Mouse (Mus musculus): ENCODE measurements around the gene Hnrnph3. TPM values are rescaled to one million over a fixed set of nuclear protein-coding genes. Genes with fewer than 3 reads are reported as not detected.
"Not testable (repeated sequence)": the region's sequence is repeated elsewhere in the genome, so short reads cannot be mapped to it uniquely, and the experiment has no call there.

Gene Hnrnph3
- 10 to 100 TPM; 36.0 to 36.6 TPM for total RNA-seq (2021)
- long read RNA-seq, experiment 1, transcript Hnrnph3-201 (10 exons, 2,213 nt) = major isoform, 11 of 27 reads
- long read RNA-seq, experiment 1, partial matches to known transcripts = 0 of 27 reads
- long read RNA-seq, experiment 1, other reads (novel, unspliced or antisense) = 13 of 27 reads
- long read RNA-seq, experiment 2, transcript Hnrnph3-201 (10 exons, 2,213 nt) = major isoform, 13 of 34 reads
- long read RNA-seq, experiment 2, transcript Hnrnph3-202 (10 exons, 2,168 nt) = minor isoform, 5 of 34 reads
- long read RNA-seq, experiment 2, partial matches to known transcripts = 2 of 34 reads
- long read RNA-seq, experiment 2, other reads (novel, unspliced or antisense) = 11 of 34 reads

DNA sequence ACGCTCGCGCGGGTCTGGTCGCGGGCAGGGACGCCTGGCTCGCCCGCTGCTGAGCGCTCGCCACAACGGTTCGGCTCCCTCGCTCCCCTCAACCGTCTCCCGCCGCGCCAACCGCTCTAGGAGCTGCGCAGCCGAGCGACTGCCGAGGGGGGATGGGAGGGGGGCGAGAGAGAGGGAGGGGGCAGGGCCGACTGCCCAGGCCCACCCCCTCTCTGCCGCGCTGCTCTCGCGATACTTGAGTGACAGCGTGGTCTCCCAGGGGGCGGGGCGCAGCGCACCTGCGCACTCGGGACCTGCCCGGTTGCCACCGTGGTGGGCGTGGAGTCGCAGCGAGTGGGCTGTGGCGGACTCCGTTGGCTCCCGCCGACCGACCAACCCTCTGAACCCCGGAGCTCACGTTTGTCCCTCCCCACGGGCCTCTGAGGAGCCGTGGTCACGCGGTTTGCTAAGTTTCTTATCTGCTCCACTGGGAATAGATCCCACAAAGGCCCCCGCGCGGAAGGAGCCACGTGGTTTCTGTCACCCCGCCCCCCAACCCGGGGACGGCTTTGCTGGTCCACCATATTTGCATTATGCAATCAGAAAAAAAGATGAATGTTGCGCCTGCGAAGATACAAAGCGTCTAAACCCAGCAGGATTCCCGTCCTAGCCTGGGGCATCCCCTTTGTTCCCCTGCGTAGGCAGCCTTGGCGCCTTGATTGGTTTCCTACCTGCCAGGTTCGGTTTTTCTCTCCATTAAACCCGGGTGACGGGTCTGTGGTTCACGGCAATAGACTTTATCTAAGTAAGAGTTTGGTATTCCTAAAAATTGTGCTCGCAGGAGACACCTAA, at the start of gene Hnrnph3, which contains the start of gene Pbld2:
Hnrnph3 (minus strand) TSS at position 469 of the 831 bp plus-strand sequence.
Pbld2 (plus strand) TSS at position 567 of the 831 bp plus-strand sequence.
- intact Hi-C loops (cut with DNase I) = loop anchor here (2.0 to 10.0 kb wide), 2 partner anchors 43 to 91 kb away; no protein-coding TSS in a partner anchor
- peak; percentile 98 to 99 for DNase-seq (ENCODE audit: low spot score in 2 of 2)

DNA sequence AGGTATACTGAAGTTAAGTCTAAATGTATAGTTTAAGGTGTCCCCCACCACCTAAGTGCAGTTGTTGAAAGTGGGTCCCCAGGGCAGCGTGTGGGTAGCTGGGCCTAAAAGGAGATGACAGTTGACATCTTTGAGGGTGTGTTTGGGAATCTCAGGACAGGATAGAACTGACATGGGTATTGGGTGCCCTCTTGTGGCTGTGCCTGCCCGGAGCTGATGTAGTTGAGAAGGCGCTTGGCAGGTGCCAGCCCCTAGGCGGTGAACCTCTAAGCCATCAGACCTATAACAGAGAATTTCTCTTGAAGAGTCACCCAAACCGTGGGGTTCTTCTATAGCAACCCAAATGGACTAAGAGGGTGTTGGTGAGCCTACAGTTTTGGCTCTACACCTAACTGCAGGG, 42.0 kb upstream of the Hnrnph3 start:
- peak; percentile 81 to 85 for DNase-seq (ENCODE audit: low spot score in 2 of 2)
- intact Hi-C loops (cut with DNase I) = loop anchor here (2.0 to 10.0 kb wide), 2 partner anchors 41 to 81 kb away; partner anchors contain the start of genes Hnrnph3, Pbld2 and Rufy2

DNA sequence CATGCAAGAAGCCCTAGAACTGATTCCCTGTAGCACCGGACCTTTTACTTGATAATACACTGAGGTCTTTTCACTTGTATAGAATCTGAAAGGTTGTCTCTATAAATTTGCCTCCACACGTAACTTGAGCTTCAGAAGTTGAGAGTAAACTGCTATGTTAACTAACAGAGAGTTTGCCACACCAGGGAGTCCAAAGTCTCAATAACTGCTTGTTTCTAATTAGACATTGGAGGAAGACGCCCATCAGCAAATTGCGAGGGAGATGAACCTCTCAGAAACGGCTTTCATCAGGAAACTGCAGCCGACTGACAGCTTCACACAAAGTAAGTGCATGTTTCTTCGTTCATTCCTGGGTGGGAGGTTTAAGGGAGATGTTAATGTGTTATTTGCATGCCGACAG, 41.5 kb upstream of the Hnrnph3 start:
- intact Hi-C loops (cut with DNase I) = loop anchor here (10.0 kb wide), 1 partner anchor 81 kb away; the partner anchor contains the start of gene Rufy2
- no peak for DNase-seq (ENCODE audit: low spot score in 2 of 2)

DNA sequence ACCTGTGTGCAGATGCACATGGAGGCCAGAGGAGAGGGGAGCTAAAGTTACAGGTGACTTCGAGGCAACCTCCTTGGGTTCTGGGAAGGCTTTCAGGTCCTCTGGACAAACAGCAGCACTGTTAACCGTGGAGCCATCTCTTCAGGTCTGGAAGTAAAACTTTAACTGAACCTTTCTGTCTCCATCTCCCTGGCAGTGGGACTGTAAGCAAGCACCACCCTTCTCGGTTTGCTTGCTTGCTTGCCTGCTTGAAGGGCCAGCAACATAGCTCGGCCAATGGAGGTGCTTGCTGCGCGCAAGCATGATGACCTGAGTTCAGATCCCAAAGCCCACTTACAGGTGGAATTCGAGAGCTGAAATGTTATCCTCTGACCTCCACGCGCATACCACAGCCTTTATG, 40.5 kb upstream of the Hnrnph3 start:
- intact Hi-C loops (cut with DNase I) = loop anchor here (10.0 kb wide), 1 partner anchor 80 kb away; the partner anchor contains the start of gene Rufy2
- no peak for DNase-seq (ENCODE audit: low spot score in 2 of 2)

DNA sequence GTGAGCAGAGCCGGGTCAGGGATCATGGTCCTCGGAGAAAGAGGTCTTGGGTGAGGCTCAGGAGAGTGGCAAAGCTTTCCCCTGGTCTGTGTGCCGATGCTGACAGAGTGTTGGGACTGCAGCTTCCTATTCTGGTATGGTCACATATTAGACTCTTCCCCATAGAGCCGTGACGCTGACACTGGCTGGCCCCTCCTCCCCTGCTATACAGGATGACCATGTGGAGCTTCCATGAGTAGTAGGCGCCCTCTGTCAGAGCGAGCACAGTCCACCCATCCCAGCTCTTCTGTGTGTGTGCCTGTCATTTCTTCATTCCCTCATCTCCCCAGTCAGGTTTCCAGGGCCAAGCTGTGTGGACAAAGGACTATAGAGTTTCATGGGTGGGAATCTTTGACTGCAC, 39.3 kb upstream of the Hnrnph3 start:
- DNase-seq (ENCODE audit: low spot score in 2 of 2) = no peak
- intact Hi-C loops (cut with DNase I) = loop anchor here (10.0 kb wide), 1 partner anchor 79 kb away; the partner anchor contains the start of gene Rufy2

DNA sequence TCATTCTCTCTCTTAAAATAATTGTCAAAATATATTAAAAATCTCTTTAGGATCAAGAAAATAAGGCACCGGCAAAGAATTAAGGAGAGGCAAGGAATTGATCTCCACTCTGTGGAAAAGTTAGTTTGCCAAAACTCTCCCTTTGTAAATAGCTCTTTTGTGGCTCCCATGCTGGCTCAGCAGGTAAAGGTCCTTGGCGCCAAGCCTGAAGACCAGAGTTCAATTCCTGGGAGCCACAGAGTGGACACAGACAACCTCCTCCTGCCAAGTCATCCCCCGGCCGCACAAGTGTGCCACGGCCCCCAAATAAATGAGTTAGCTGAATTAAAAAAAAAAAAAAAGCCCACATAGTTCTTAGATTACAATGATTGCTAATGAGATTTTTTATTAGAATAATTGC, 38.7 kb upstream of the Hnrnph3 start:
- no peak for DNase-seq (ENCODE audit: low spot score in 2 of 2)
- intact Hi-C loops (cut with DNase I) = loop anchor here (10.0 kb wide), 1 partner anchor 78 kb away; the partner anchor contains the start of gene Rufy2

DNA sequence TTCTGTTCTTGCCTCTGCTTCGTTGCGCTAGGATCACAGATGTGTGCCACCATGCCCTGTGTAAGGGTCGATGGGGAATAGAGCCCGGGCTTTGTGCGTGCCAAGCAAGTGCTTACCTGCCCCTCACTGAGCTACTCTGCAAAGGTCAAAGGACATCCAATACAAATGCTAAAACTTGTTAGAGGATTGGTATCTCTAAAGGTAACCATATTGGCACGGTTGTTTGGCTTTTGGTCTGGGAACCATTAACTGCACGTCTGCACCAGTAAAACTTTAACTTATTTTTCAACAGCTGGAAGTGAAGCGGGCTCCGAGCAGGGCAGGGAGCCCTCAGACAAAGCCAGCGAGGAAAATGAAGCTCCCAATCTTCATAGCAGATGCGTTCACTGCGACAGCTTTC, 37.2 kb upstream of the Hnrnph3 start:
- intact Hi-C loops (cut with DNase I) = loop anchor here (10.0 kb wide), 1 partner anchor 76 kb away; the partner anchor contains the start of gene Rufy2
- DNase-seq (ENCODE audit: low spot score in 2 of 2) = no peak

DNA sequence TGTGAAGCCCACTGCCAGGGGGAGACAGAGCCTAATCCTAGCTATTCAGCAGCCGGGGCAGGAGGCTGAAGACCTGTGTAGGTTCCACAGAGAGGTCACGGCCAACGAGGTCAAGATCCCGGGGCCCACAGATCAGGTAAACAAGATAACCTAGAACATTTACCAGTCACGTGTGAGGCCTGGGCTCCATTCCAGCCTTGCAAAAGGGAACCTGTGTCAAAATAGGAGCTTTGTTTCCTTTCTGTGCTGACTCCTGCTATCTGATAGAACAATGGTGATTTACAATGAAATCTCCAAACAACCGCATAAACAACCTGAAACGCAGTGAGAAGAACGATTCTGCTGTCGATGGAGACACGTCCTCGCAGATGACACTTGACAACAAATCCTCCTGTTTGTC, 36.4 kb upstream of the Hnrnph3 start:
- intact Hi-C loops (cut with DNase I) = loop anchor here (10.0 kb wide), 1 partner anchor 76 kb away; the partner anchor contains the start of gene Rufy2
- no peak for DNase-seq (ENCODE audit: low spot score in 2 of 2)

DNA sequence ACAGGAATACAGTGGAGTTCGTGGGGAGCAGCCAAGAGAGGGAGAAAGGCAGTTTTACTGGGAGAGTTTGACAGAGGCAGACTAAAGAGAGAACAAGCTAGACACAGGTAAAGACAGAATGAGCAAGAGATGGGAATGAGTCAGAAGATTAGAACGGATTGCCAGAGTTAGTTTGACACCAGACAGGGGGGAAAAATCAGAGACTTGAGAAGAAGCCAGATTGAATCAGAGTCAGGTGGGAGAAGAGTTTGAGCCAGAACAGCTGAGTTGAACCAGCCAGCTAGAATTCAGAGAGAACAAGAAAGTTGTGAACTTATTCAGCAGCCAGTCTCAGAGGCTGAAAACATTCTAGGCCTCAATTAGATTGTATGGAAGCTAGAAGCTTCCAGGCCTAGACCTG, 35.8 kb upstream of the Hnrnph3 start, which contains the start of gene Pbld1:
Pbld1 (plus strand) TSS at position 301 of the 400 bp plus-strand sequence.
- intact Hi-C loops (cut with DNase I) = loop anchor here (10.0 kb wide), 1 partner anchor 75 kb away; the partner anchor contains the start of gene Rufy2
- no peak for DNase-seq (ENCODE audit: low spot score in 2 of 2)

DNA sequence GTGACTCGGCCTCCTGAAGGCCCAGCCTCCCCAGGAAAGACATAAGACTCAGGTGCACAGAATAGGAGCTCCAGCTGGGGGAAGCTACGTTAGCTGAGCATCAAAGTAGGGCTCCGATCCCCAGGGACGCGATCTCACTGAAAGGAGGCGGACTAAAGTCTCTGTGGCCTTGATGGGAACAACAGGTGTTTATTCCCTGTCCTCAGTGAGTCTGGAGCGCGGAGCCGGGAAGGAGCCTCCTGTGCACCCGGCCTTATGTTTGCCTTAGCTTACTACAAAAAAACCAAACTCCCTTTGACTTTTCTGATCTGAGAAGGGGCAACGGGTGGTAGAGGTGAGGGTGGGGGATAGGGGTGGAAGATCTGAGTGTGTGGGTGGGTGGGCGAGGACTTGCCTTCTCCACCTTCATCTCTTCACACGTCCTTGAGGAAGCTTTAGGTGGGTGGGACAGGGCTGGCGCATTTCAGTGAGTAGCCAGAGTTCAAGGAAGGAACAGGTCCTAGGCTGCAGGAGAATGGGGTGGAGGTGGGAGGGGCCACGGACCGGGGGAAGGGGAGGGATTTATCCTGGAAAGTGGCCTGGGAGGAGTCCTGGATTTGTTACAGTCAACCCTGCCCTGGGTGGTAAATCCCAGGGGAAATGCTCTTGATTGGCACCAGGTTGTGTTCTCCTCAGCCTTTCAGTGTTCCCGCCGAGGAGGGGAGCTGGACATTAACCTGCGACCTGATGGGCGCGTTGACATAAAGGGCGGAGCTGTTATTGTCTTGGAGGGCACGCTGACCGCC, 33.1 kb upstream of the Hnrnph3 start:
- intact Hi-C loops (cut with DNase I) = no loop called here
- DNase-seq (ENCODE audit: low spot score in 2 of 2) = no peak

DNA sequence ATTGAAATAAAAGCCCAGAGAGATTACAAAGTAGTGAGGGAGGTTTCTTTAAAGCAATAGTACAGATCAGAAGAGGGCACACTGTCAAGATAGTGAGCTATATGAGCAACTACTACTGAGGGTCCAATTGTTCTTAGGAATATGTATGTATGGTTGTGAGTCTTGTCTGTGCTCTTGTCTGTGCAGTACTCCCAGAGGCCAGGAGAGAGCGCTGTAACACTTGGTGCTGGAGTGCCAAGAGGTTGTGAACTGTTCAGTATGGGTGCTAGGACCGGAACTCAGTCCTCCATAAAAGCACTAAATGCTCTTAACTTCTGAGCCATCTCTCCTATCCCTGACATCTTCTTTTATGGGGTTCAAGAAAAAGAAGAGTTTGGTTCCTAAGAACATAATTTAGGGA, 30.6 kb upstream of the Hnrnph3 start:
- intact Hi-C loops (cut with DNase I) = no loop called here

DNA sequence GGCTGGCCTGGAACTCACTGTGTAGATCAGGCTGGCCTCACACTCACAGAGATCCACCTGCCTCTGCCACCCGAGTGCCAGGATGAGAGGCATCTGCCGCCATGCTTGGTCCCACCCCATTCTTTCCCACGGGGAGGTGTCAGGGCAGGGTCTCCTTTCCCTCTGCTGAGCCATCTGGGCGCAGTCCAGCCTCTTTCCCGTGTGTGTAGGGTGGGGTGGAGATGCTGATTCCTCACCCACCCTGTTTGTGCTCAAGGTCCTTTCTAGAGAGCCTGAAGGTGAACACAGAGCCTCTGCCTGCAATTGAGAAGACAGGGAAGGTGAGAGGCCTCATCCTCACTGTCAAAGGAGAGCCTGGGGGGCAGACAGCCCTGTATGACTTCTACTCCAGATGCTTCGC, 30.1 kb upstream of the Hnrnph3 start:
- DNase-seq (ENCODE audit: low spot score in 2 of 2); intact Hi-C loops (cut with DNase I): not testable (repeated sequence)

More for the DNA sequence above, 30.6 kb upstream of the Hnrnph3 start:
- no peak for DNase-seq (ENCODE audit: low spot score in 2 of 2)

DNA sequence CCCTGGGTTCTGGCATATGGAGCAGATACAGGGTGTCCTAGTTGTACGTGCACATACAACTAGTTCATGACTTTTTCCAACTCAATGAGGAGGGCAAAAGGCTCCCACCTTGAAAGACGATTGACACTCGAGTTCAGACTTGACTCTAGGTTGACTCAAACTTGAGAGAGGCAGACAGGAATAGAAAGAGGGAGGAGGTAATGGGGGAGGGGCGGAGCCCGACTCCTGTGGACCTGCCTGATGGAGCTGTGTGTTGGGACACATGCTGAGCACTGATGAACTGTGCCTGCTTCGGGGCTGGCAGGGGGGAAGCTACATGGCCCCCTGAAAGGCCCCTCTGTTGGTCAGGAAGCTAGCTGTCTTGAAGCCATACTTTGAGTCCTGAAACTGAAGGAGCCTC, 29.0 kb upstream of the Hnrnph3 start:
- intact Hi-C loops (cut with DNase I) = no loop called here
- no peak for DNase-seq (ENCODE audit: low spot score in 2 of 2)

DNA sequence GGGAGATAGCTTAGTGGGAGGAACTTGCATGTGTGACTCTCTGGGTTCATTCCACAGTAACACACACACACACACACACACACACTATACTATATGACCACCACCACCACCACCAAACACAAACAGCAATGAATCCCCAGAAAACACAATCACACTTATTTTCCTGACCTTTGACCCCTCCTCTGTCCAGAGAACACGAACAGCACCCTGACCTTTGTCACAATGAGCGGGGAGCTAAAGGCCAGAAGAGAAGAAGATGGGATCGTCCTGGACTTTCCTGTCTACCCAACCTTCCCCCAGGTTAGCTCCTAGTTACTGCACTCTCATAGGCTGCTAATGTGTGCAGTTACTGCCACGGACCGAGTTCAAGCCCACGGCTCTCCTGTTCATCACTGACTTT, 28.0 kb upstream of the Hnrnph3 start:
- intact Hi-C loops (cut with DNase I) = no loop called here
- no peak for DNase-seq (ENCODE audit: low spot score in 2 of 2)

DNA sequence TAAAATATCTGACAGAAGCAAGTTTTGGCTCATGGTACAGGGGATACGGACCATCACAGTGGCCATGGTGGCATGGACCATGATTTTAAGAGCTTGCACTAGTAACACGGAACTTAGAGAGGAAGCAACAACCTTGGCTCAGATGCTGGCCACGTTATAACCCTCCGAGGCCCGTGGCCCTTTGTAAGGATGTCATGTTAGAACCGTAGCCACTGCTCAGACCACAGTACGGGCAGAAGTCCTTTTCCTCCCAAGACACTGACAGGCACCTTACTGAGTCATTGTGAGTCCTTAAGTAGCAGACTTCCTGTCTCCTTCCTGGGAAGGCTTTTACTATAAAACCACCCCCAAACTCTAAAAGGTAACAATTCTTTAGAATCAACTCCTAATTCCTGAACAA, 27.2 kb upstream of the Hnrnph3 start:
- no peak for DNase-seq (ENCODE audit: low spot score in 2 of 2)
- intact Hi-C loops (cut with DNase I) = no loop called here

DNA sequence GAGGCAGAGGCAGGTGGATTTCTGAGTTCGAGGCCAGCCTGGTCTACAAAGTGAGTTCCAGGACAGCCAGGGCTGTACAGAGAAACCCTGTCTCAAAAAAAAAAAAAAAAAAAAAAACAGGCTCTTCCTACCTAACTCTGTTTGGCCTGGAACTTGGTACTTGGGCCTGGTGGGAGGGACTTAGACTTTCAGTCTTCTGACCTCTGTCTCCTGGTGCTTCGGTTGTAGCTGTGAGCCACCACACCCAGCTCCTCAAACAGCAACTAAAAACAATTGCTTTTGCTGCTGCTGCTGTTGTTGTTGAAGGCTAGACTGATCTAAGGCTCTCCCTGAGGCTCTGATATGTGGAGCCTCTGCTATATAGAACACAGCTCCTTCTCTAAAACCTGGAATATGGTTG, 25.1 kb upstream of the Hnrnph3 start:
- intact Hi-C loops (cut with DNase I) = no loop called here
- no peak for DNase-seq (ENCODE audit: low spot score in 2 of 2)

DNA sequence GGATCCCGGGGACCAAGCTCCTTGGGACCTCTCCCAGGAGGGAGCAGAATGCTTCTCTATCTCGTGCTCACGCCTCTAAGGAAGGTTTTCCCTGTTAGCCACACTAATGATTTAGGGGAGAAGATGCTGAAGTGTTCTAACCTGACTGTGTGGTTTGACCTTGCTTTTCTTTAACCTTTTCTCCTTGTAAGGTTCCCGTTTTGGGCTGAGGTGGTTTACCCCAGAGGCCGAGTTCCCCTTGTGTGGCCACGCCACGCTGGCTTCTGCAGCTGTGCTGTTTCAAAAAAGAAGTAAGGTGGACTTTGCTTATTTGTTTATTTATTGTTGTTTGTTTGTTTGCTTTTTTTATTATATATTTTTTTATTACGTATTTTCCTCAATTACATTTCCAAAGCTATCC, 23.7 kb upstream of the Hnrnph3 start:
- no peak for DNase-seq (ENCODE audit: low spot score in 2 of 2)
- intact Hi-C loops (cut with DNase I) = no loop called here

DNA sequence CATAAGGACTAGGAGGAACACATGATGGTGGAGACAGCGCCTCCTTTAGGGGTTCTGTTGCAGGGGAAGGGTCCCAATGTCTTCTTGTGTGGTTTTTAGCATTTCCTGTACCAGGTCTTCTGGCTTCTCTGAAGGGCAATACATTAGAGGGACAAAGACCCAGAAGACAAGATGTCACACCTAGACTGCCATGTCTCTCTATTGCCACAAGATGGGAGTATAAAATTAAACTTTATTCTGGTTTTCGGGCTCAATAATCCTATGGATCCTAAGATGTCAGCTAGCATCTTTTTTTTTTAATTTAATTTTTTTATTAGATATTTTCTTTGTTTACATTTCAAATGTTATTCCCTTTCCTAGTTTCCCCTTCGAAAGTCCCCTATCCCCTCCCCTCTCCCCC, 19.1 kb upstream of the Hnrnph3 start:
- intact Hi-C loops (cut with DNase I) = no loop called here

More for the DNA sequence above, 19.1 kb upstream of the Hnrnph3 start:
- no peak for DNase-seq (ENCODE audit: low spot score in 2 of 2)

All from left cerebral cortex, postnatal 14 days (tissue).